Mouse (Mus musculus) lung, adult 2 months (tissue): Measurements from ENCODE around the gene Fam155a.

ENCODE experiments used
- CTCF ChIP-seq: fragments of 200-500 bp; IDR thresholded peaks from 2 replicates; pipeline ENCODE4 v1.5.1; 2011; ENCODE audit warnings: mild to moderate bottlenecking, low read length, control low read depth; ENCODE audit not compliant: insufficient read depth
- POLR2A ChIP-seq: fragments of 200-500 bp; IDR thresholded peaks from 2 replicates; pipeline ENCODE4 v1.6.1; 2011; ENCODE audit warnings: low read depth, mild to moderate bottlenecking, control low read depth, low read length, borderline replicate concordance; ENCODE audit errors: extremely low read depth

DNA sequence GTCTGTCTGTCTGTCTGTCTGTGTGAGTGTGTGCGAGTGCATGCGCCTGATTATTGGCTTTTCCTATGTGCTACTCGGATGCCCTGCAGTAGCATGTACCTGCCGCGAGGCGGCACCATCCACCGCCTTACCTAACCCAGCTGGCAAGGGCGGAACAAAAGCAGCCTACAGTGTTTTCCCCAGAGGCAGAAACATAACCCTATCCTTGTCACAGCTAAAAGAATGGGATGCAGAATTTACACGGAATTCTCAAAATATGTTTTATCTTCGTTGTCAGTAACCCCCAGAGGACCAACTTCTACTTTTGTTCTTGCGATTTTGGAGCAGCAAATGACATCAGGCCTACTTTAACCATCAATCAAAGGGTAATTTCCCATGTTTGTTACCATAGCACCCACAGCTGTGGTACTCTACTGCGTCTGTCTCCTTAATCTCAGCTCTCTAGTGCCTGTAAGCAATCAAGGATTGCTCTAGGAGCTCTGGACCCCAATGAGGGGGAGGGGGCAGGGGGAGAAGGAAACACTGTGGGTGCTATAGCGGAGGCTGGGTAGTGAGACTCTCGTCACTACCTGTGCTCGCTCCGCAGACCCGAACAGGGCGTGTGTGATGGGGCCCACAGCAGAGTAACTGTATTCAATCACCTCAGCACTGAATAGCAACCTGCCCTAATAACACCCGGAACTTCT, 543.0 kb downstream of the Fam155a start:
- TF ChIP-seq POLR2A (no peak), CTCF (peak; percentile 90)
